Mouse (Mus musculus): ENCODE data around the gene Hlcs.
A peak's percentile ranks its signal among the peaks of the same experiment; 100 is the strongest.

Gene Hlcs

GRCm38 (mm10) chr16:94205528-94206484, 107.6 kb downstream of the Hlcs start:
- peak; percentile 16 to 17 for DNase-seq (ENCODE audit: low spot score in 2 of 2)

GRCm38 (mm10) chr16:94201387-94201786, 112.0 kb downstream of the Hlcs start:
- DNase-seq (ENCODE audit: low spot score in 2 of 2): no peak

GRCm38 (mm10) chr16:94195913-94196312, 117.5 kb downstream of the Hlcs start:
- no peak for DNase-seq (ENCODE audit: low spot score in 2 of 2)

- DNase-seq (ENCODE audit: low spot score in 2 of 2): no peak
Measured at GRCm38 (mm10) chr16:94191379-94192315, 121.7 kb downstream of the Hlcs start.

GRCm38 (mm10) chr16:94190256-94190655, 123.1 kb downstream of the Hlcs start:
- DNase-seq (ENCODE audit: low spot score in 2 of 2): no peak

- no peak for DNase-seq (ENCODE audit: low spot score in 2 of 2)
Measured at GRCm38 (mm10) chr16:94186526-94186925, 126.8 kb downstream of the Hlcs start.

GRCm38 (mm10) chr16:94185430-94185829, 127.9 kb downstream of the Hlcs start:
- DNase-seq (ENCODE audit: low spot score in 2 of 2): no peak

GRCm38 (mm10) chr16:94180122-94180870, 133.1 kb downstream of the Hlcs start:
- DNase-seq (ENCODE audit: low spot score in 2 of 2): no peak

GRCm38 (mm10) chr16:94179341-94180121, 133.8 kb downstream of the Hlcs start:
- DNase-seq (ENCODE audit: low spot score in 2 of 2): no peak

- no peak for DNase-seq (ENCODE audit: low spot score in 2 of 2)
Measured at GRCm38 (mm10) chr16:94178441-94179220, 134.7 kb downstream of the Hlcs start.

- DNase-seq (ENCODE audit: low spot score in 2 of 2): peak in 1 of 2 experiments; percentile 20
Measured at GRCm38 (mm10) chr16:94176997-94177857, 136.1 kb downstream of the Hlcs start.

GRCm38 (mm10) chr16:94175366-94175986, 137.9 kb downstream of the Hlcs start:
- DNase-seq (ENCODE audit: low spot score in 2 of 2): no peak

GRCm38 (mm10) chr16:94173361-94173760, 140.0 kb downstream of the Hlcs start:
- DNase-seq (ENCODE audit: low spot score in 2 of 2): no peak

- no peak for DNase-seq (ENCODE audit: low spot score in 2 of 2)
Measured at GRCm38 (mm10) chr16:94170218-94170617, 143.2 kb downstream of the Hlcs start.

- DNase-seq (ENCODE audit: low spot score in 2 of 2): no peak
Measured at GRCm38 (mm10) chr16:94168655-94169545, 144.5 kb downstream of the Hlcs start.

GRCm38 (mm10) chr16:94164978-94165377, 148.4 kb downstream of the Hlcs start:
- no peak for DNase-seq (ENCODE audit: low spot score in 2 of 2)

- DNase-seq (ENCODE audit: low spot score in 2 of 2): no peak
Measured at GRCm38 (mm10) chr16:94164236-94164635, 149.1 kb downstream of the Hlcs start.

All from frontal cortex, postnatal 36 days (tissue).